Mouse (Mus musculus) spleen, postnatal 36 days (tissue): Measurements from ENCODE around the gene Wdr4.

ENCODE experiments used
- DNase-seq, 2 experiments: peaks; one replicate each; pipeline ENCODE4 v3.0.0; 2022; ENCODE audit warnings: low spot score in 2 of 2, mixed read lengths in 1 of 2

Wdr4 gene

DNA sequence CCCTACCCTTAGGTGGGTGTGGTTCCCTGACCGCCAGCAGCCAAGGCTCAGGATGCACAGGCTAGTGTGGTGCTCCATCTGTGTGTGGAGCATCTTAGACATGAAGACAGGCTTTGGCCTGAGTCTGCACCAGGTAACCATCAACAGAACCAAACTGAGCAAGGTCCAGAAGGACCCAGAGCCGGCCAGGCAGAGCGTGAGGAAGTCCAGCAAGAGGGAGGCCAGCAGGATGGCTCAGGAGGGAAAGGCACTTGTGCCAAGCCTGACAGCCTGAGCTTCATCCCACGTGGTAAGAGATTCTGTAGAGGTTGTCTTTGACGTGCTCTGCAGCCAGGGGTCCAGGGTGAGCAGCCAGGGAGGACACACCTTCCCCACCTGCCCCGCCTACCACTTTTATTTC lies 22.1 kb downstream of the Wdr4 start:
- DNase-seq = no peak

DNA sequence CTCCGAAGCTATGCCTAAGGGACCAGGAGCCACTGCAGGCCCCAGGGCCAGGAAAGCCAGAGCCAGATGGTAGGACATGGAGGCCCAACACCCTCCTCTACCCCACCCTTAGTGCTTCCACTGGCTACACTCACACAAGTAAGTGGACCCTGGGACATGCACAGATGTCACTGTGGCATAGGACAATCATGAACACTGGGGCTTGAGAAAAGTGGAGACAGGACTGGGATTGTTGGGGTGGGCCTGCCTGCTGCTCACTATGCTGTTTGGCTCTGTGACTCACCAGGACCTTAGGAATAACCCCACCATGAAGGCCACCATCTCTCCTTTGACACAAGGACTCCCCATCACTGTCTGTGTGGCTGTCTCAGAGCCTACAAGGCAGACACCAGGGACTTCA lies 24.8 kb downstream of the Wdr4 start:
- DNase-seq = no peak

DNA sequence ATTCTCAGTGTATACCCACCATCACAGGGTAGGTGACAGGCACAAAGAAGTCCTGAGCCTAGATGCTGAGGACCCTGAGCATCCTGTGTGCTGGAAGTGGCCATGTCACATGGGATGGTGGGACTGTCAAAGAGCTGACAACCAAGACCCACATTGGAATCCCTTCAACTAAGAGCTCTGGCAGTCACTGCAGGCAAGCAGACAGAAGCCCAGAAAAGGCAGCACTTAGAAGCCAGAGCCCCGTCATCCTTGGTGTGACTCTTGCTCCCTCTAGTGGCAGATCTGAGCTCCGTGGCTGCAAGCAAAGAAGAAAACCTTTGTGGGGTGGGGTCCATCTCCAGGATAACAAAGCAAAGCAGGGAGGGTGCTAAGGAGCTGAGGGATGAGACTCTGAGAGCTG lies 27.4 kb downstream of the Wdr4 start:
- peak; percentile 43 to 52 for DNase-seq

DNA sequence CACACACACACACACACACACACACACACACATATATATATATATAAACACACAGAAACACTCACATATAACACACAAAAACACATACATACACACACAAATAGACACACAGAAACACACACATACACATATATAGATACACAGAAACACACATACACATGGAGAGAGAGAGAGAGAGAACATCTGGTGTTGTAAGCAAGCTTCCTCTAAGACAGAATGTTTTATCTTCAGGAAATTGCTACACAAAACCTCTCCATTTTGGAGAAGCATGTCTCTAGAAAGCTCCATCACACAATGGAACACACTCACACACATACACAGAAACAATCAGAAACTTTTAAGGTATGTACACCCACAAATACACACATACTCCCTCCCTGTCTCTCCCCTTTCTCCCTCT lies 28.4 kb downstream of the Wdr4 start:
- DNase-seq = no peak

DNA sequence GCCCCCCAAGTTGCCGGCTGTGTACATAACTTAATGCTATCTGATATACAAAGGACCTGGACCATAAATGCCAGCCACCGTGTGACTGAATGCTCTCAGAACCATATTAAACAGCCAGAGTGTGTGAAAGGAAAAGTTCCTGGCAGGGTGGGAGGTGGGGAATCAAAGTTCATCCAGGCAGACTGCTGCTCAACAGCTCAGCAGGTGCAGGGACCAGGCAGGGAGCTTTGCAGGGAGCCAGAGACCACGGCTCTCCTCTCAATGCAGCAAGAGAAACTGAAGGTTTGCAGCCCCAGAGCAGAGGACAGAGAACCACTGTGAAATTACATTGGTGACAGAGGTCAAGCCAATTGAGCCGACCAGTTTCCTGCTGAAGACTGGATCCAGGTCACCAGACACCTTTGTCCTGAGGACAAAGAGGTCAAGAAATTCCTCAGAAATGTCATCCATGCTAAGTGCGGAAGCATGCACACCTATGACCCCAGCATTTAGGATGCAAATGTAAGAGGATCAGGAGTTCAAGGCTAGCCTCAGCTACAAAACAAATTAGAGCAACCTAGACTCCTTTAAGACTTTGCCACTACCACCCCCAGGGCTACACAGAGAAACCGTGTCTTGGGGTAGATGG lies 32.2 kb downstream of the Wdr4 start:
- no peak for DNase-seq

DNA sequence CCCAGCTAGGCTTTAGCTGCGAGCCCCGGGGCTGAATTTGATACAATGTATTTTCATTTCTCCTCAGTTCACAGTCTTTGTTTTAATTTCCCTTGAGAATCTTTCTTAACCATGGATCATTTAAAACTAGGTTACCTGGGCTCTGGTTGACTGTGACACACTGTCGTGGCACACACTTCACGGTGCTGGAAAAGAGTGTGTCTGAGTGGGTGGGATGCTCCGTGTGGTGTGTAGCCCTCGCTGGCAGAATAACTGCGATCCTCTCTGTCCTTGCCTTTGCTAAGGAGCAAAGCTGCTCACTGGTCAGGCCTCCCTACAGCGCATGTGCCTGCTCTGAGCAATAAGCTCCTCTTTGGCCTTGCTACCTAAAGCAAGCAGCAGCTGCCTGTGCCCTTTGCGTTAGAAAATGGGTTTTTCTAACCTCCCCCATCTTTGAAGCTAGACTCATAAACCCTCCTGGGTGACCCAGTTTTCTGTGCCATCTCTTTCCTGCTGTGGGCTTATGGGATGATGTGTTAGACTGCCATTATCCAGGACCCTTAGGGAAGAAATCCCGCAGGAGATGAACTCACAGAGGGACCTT lies 33.1 kb downstream of the Wdr4 start:
- no peak for DNase-seq

DNA sequence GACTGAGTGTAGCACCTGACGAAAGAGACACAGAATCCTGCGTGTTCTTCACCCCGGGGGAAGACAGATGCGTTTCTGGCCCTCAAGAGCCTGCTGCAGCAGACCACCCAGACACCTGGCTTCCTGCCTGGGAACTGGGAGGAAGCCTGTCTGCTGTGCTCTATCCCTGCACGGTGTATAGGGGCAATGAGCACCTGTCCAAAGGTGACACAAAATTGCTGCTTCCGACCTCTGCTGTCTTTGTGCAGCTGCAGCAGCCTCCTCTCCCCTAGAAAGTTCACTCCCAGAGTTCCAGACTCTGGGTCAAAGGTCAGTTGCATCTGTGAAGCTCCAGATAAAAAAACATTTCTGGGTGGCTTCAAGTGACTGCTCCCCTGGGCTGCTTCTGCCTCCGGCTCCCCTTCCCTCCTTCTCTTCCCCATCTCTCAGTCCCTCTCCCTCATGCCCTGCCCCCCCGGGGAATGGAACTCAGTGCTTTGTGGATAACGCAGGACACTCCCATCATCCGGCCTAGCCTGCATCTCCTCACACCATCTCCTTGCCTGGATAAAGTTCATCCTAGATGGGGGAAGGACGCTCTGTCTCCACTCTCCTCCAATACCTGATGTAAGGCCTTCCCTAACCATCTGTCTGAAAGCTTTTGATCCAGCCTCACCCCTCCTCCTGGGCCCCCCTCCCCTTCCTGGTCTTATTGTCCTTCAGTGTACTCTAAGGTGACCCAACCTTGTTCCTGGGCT lies 40.5 kb downstream of the Wdr4 start:
- DNase-seq = no peak

DNA sequence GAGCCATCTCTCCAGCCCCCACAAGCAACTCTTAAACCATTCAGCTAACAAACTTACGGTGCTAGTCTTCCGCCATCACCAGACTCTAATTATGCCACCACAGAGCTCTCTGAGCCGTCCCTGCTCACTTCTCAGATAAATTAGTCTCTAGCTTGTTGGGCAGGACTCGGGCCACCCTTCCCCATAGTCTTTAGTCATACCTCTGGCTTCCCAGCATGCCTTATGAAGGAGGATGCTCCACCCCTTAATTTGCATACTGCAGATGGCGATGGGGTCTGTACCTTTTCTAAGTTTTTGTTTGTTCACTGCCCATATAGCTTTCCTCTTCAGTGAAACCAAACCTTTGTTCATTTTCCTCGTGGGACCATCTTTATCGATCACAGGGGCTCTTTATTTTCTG lies 41.2 kb downstream of the Wdr4 start:
- DNase-seq = no peak

DNA sequence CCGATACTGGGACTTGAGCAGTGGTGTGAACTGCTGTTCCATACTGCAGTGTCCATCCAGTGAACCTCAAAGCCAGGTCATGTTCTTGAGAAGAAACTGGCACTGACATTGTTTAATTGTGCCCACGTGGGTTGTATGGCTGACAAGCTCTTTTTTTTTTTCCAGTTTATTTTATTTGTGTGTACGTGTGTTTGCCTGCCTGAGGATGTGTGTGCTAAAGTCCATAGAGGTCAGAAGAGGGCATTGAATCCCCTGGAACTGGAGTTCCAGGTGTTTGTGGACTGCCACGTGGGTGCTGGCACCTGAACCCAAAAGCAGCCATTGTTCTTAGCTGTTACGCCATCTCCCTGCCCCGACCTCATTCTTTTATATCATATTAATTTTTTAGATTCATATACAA lies 45.4 kb downstream of the Wdr4 start:
- no peak for DNase-seq

DNA sequence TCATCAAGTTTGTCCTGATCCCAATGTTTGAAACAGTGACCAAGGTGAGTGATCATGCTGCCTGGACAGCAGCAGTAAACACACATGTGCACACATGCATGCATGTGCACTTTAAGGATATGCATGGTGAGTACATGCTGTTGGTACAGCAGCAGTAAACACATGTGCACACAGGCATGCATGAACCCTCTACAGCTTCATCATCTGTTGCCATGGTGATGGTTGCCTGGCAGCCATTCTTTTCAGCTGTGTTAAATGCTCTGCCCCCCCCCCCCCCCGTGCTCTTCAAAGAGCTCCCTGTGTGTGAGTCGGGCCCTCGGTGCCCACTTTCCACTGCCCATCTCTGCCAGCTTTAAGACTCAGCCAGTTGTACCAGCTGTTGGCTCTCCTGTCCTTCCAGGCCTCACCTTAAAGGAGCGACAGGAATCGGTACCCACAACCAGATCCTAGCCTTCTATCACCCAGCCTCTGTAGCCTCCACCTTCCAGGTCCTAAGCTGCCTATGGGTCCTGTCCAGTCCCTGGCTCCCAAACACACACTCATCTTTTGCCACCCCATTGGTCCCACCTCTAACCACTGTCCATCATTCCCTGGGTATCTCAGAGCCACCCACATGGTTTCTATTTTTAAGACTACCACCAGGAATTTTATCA lies 48.9 kb downstream of the Wdr4 start:
- DNase-seq = no peak

DNA sequence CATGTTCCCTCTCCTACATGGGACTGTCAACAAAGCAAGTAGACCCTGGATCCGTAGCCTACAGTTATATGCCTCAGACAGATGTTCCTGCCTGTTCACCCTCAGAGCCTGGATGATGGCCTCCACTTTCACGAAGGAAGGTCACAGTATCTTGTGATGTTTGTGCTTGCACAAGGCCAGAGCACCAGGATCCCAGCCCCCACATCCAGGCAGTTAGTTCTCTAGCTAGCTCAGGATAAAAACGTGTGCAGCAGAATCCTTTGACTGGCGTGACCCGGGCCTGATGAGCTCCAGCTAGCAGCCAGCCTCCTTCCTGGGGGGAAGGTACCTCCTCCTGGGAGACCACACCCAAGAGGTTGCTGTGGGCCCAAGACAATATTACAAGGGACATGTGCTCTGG lies 51.3 kb downstream of the Wdr4 start:
- DNase-seq = no peak

DNA sequence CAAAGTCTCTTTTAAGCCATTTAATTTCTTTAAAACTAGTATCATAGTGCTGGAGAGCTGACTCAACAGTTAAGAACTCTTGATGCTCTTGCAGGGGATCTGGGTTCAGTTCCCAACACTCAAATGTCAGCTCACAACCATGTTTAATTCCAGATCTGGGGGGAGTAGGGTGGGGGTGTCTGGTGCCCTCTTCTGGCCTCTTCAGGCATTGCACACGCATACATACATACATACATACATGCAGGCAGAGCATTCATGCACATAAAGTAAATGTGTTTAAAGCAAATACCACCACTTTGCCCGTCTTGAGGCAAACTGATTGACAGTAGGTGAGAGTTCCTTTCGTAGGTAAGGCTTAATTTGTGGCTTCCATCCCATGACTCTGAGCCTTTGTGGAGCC lies 52.9 kb downstream of the Wdr4 start:
- no peak for DNase-seq

DNA sequence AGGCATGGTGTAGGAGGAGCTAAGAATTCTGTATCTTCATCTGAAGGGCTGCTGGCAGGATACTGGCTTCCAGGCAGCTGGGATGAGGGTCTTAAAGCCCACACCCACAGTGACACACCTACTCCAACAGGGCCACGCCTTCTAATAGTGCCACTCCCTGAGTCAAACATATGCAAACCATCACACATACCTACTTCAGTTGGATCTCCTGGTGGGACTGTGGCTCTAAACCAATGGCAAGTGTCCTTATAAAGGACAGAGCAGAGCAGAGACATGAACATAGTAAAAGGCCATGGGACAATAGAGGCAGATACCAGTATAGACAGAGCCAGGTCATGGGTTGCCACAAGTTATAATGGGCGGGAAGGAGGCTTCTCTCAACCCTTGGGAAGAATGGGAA lies 57.3 kb downstream of the Wdr4 start:
- DNase-seq = no peak

DNA sequence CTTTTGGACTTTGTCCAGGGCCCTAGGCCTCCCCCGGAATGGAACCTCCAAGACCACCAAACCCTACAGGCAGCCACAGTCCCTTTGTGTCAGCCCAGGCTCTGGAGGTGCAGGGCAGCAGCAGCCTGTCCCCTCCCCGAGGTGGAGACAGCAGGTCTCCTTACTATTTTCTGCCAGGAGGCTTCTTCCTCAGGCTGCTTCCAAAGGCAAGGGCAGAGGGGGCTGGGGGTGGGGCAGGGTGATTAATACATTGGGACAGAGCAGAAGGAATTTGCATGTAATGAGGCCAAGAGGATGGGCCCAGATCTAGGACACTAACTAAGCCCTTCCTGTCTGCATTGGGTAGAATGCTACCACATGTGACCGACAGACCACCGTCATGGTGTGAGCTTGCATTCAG lies 59.4 kb downstream of the Wdr4 start:
- DNase-seq = no peak

DNA sequence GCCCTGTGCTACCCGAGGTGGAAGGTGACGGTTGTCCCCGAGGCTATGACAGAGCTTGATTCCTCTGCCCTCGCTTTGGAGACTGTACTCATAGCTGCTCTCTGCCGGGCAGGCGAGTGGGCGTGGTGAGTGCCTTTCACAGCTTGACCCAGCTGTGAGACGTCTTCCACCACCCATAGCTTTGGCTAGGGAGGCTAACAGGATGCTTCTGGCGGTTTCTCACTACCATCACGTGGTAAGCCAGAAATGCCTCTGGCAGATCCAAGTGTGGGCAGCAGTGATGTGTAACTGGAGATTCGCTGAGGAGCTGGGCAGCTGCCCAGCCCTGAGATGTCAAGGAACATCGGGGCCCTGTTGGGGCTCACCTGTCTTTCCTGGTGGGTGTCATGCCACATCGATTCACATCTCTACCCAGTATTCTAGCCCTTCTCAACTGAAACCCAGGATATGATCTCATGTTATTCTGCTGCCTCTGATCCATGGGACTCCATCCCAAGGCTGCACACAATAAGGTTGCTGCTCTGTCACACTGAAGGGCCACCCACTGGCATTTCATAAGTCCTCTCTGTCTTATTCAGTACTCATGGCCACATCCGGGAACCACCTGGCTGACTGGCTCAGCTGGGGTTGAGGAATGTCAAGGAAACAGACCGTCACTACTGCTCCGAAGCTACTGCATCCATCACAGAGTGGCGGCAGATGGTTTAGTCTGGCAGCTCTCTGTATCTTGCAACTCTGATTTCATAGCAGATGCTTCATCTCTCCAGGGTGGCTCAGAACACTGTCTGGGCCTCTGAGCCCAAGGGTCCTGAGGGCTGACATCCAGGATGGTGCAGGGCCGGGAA lies 62.8 kb downstream of the Wdr4 start:
- DNase-seq = no peak

DNA sequence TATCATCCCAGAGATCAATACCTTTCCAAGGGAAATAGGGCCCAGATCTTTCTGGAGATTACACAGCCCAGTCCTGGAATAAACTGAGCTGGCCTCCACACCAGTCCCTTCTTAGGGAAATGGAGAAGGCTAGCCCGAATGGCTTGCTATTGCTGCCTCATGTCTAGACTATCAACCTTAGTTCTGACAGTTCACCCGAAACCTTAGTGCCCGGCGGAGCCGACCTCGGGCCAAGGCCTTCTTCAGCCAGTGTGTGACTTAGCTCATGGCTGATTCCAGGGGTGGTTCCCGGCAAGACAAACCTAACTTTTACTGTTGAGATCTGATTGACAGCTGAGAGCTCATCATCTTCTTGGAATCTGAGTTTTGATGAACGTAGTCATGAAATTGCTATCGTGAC lies 65.7 kb downstream of the Wdr4 start:
- no peak for DNase-seq

DNA sequence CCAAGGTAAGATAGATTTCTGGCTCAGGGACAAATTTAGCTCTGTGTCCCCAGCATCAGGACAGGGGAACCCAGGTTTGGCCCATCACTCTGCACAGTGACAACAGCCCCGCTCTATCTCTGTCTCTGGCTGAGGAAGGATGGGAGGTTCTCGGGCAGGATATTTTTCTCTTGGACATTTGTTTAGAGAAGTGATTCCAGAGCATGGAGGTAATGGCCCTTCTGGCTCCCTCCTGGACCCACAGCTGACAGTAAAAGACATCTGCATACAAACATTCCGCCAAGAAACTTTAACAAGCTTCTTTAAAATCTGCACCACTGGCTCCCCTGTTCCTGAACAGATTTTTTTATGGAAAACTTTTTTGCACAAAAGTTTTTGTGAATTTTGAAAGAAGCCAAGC lies 66.3 kb downstream of the Wdr4 start:
- no peak for DNase-seq

DNA sequence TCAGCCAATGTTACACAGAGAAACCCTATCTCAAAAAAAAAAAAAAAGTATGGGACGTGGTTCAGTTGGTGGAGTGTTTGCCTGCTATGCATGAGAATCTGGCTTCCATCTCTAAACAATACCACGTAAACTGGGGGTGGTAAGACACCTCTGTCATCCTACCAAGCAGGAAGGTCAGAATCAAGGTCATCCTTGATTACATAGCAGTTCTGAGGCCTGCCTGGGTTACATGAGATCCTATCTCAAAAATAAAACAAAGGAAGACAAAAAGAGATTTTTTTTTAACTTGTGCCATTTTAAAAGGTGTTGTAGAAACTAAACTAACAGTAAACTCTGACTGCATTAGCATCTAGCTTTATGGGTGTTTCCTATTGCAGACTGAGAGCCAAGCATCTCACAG lies 67.0 kb downstream of the Wdr4 start:
- no peak for DNase-seq

DNA sequence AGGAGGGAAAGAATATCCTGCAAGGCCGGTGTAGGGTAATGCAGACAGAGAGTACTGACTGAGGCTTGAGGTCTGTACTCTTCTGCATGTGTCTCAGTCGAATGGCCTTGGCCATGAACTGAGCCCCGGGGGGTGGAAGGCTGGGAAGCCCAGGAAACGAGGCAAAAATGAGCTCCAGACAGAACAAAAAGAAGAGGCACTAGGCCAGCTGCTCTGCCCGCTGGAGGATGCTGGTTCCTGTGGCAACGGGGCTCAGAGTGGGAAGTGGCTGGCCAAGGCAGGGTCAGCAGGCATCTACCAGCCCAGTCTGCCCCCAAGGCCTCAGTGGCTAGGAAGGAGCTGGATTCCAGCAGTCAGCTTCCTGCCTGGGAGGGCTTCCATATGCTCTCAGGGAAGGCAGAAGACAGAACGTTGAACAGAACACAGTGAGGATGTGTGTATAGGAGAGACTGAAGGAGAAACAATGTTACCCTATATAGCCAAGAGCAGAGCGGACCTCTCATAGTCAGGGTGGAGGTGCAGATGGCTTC lies 68.5 kb downstream of the Wdr4 start:
- DNase-seq = no peak

DNA sequence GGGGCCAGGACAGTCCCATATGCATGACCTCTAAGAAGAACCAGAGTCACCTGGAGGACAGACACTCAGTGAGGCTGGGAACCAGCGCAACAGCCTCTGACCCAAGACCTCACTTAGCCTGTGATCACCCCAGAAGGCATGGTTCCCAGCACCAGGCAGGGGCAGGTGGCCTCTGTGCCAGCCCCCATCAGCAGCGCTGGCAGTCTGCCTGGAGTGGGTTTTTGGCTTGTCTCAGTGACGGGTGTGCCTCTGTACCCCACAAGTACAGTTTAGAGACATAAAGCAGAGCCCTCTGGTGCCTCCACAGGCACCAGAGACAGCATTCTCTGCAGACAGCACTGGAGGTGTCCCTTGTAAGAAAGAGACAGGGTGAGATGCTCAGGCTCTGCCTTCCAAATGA lies 69.6 kb downstream of the Wdr4 start:
- DNase-seq = no peak

DNA sequence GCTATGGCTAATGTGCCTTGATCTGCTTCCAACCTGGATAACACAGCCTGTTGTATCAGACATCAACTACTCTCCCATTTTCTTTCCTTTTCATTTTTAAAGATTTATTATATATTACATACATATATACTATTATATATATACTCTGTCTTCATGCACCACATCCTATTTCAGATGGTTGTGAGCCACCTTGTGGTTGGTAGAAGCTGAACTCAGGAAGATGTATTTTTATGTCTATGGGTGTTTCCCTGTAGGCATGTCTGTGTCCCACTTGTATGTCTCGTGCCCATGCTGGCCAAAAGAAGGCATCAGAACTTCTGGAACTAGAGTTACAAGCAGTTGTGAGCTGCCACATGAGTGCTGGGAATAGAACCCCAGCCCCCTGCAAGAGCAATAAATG lies 71.3 kb downstream of the Wdr4 start:
- no peak for DNase-seq

DNA sequence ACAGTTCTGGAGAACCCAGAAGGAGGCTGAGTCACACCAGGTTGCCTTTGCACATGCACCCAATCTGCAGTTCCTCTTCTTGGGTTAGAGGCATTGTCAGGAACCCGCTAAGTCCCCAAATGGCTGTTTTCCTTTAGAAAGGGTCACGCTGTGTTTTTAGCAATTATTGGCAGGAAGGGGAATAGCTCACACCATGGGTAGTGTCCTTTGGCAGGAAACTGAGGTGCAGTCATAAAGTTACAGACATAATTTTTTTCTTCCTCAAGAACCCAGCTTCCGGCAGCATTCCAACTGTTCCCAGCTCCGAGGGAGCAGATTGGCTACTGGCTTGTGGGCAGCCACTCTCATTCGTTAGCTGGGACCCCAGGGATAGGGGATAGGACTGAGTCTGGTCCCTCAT lies 72.0 kb downstream of the Wdr4 start:
- no peak for DNase-seq
